Mouse (Mus musculus) kidney, postnatal 14 days (tissue): ENCODE measurements at regions not wholly inside any gene's neighbourhood (a gene's known extent, or its start where the extent isn't known, plus 50 kb on each side); places are given as distances from the start of the nearest gene placed in this dataset.

Experiments used
- DNase-seq: peaks from one replicate; pipeline ENCODE4 v3.0.0; 2022; ENCODE audit warnings: mixed read lengths

DNA sequence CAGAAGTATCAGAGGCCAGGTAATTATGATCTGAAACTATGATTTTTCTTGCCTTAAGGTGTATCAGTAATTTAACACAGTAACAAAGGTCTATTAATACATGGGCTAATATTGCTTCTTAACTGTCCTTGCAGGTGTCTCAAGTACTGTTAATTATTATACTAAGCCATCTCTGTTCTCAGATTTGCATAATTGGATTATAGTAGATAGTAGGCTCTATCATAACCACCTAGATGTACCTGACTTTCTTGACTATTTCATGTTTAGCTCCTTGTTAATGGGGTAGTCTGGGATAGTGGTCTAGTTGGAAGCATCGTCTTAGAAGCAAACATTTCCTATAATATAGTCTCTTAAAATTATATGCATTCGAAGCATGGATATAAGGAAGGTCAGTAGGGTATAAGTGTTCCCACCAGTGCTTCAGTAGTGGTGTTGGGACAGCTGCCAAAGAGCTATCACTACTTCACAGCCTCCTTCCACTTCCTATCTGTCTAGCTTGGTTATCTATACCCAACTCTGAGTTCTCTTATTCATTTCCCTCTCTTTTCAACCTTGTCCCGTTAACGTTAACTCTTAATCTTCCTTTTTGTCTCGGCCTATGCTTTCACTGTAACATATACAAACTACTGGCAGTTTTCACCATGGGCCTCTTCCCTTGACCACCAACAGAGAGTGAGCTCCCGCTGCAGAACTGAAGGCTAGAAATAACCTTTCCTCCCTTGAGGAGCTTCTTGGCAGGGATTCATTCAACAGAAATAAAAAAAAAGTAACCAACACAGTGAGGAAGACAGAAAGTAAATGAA is 630.9 kb upstream of the Lcorl start:
- DNase-seq, result no peak

DNA sequence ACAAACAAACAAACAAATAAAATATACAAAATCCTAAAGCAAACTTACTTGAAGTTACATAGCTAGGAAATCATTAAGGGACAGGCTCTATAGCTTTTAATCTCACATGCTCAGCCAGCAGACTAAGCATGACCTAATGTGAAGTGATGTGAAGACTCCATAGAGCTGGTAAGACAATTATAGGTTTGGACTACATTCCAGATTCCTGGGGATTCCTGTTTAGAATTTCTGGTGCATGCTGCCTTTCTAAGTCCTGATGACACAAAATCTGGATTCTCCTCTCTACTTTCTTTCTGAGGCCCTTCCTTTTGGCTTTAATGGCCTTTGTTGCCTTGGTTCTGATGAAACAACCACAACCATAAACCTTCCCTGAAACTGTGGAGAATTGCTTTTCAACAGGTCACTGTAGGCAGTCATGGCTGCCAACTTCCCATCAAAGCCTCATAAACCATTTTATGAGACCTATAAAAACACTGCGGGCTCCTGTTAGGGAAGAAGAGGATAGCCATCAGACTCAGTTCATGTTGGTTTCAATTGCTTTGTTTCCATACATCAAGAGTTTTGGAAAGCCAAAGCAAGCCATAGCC is 629.4 kb upstream of the Lcorl start:
- DNase-seq, result no peak

DNA sequence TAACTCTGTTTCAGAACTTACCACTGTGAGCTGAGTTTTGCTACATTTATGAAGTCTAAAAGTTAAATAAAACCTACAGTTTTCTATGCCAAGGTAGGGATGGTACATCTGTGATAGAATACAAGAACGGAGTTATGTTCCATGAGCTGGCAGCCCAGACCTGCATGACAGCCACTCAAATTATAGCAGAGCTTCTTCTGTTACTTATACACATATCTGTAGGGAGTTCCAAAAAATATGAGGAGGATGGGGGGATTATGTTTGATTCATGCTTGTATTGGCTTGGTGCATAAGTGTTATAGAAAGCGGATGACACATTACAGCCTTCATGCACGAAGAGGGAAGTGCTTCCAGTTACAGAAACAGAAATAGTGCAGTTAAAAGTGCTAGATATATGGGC is 598.9 kb upstream of the Lcorl start:
- DNase-seq, result no peak

DNA sequence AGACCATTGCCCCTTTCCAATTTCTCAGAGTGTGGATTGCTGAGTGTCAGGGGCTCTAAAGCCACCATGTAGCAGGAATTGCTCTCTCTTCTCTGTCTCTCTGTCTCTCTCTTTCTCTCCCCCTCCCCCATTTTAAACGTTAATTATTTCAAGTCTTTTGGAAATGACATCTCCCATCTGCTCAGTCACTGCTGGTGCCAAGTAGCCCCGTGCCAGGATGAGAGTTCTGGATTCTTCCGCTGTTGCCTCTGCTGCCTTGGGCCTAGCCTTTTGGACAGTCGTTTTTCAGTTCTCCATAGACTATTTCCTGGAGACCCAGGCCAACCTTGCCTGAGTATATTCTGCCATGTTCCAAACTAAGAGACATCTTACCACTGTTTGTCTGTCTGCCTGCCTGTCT is 590.9 kb upstream of the Lcorl start:
- DNase-seq, result no peak

DNA sequence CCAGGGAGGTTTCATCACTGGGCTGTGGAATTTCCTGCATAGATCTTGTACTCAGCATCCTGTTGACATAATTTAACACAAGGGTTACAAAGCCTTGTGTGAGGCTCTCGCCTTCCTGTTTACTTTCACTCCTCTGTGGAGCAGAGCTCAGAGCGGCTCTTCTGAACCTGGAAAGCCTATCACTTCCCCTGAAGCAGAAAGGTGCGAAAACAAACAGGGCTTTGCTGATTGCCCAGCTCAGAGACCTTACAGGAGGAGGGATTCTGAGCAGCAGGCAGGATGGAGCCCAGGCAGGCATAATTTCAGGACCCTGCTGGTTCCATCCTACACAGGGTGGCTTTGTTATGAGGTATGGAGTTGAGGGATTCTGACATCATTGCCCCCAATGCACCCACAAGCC is 588.4 kb upstream of the Lcorl start:
- DNase-seq, result no peak

DNA sequence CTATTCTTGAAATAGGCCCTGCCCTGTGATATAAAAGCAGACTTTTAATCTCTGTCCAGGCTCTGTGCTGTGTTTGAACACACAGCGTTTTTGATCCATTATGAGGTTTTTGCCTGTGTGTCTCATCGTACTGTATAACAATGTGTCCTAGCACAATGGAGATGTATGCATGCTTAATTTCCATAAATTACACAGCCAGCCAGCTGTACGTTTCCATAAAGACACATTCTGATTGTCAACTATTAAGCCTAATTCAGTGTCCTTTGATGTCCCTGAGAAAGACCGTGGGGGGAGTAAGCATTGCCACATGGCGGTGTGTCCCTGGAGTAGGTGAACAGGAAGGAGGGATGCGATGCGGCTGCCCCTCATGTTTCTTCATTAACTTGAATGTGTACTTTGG is 587.7 kb upstream of the Lcorl start:
- DNase-seq, result no peak

DNA sequence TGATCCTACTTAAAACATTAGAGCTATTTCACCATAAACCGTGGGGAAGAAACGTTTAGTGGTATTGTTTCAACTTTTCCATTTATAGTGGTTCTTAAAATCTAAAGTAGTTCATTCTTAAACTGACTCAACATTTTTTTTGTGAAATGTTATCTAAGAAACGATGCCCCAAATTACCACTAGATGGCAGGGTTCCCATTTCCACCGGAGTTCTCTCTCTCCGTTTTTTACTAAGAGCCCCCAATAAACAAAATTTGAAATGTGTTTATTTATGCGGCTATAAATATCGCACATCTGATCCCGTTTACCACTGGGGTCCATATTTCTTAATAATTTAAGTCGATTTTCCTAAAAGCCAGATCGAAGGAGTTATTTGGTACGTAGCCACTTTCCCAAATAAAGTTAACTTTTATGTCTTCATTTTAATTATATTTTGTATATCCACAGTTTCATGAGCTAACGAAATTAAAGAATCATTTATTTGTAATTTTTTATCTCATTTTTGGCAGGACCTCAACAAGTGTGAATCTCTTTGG is 586.5 kb upstream of the Lcorl start:
- DNase-seq, result peak; percentile 20

DNA sequence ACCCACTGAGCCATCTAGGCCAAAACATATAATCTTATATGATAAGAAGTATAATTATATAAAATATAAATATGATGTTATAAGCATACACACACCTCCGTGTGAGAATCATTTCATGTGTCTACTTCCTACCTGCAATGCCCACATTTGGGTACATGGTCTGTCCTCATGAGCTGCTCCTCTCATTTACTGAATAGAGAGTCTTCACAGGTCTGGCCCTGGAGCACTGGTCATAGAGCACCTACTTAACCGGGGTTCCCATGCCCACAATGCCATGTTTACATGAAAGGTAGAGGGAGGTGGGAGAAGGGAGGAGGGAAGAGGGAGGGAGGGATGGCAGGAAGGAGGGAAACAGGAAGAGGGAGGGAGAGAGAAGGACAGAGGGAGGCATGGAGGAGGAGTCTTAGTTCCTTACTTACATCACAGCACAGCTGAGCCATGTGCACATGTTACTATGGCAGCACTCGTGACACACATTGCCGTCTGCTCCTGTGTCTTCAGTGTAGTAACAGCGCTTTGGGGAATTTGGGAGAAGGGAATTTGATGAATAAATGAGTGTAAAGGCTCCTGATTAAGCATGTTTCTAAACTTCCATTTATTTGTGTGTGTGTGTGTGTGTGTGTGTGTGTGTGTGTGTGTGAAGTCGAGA is 585.3 kb upstream of the Lcorl start:
- no peak for DNase-seq

DNA sequence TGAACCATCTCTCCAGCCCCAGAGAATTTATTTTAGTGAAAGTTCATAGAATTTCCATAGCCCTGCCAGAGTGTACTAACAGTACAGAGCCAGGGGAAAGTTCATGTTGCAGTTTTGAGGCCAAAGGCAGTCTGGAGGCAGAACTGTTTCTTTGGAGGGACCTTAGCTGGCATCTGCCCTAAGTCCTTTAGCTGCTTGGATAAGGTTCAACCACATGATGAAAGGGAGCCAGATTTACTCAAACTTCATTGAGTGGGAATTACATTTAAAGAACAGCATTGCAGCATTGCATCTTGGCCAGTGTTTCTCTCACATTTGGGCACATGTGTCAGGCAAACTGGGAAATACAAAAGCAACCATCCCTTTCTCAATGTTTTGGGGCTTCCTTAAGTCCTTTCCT is 584.3 kb upstream of the Lcorl start:
- DNase-seq, result no peak

DNA sequence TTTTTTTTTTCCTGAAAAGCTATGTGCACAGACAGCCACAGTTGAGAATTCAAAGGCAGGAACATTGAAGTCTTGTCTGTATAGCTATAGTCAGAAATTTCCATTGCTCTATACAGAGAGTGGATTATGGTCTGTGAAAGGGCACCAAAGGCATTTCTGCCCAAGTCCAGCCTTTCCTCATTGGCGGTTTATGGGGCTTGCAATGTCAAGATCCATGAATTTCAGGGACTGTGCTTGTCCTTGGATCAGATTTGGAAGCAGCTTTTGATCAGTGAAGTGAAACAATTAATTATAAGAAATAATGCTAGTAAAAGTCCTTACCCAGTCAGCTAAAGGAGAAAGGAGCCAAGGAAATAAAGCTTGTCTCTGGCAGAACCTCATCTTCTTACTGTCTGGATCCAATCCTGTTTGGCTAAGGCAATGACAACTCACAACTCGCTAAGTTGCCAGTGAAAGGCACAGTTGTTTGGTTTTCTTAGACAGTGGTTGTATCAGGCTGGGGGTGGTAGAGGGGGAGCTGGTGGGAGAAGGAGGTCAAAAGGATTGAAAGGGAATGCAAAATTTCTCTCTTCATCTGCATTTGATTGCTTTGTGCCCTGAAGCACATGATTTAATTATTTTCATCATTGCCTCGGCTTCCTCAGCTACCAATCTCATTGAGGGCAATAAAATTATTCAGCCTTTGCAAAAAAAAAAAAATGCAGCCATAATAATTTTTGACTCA is 574.4 kb upstream of the Lcorl start:
- DNase-seq, result no peak

DNA sequence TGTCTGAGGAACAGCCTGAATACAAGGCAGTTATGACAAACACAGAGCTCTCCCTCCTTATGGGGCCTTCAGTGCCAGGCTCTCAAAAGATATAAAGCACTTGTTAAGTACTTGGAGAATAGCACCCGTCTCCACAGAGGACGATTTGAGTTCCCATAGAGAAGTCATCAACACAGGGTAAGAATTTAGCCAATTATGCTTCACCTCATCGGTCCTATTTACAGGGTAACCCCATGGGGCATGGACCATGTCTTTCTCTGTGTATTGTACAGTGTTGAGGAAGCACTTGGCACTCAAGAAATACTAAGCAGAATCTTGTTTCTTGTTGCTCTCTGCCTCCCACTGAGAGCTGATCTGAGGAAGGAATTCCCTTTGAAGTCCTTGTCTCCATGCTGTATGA is 565.3 kb upstream of the Lcorl start:
- DNase-seq, result no peak

DNA sequence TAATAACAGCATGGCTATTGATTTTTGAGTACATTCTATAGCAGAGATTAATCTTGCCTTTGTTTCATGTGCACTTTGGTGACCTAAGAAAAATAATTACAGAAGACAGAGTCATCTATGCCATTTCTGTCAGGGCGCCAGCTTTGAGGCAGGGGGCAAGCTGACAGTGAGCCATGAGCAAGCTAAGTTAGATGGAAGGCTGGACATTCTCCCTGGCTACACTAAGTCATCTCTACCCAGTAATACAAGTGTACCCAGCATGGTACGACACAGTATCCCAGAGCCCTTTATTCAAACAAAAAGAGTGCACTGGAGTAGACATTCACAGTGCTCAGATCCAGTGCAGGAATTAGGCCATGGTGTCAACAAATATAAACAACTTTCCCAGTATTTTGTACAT is 549.6 kb upstream of the Lcorl start:
- DNase-seq, result no peak

DNA sequence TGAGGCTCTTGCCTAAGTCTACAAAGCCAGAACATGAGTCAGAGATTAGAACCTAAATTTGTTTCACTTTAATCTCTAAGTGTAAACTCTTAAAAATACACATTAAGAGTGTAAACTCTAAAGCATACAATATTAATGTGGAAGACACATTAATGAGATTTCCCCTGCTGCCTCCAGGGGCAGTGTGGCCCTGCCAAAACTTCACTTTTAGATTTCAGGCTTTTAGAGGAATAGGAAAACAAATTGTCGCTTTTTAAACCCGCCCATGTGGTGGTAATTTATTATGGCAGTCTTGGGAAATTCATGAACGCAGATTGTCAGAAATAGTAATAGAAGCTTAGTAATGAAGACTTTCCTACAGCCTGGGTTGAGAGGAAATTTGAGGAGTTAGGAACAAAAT is 549.0 kb upstream of the Lcorl start:
- DNase-seq, result peak; percentile 5

DNA sequence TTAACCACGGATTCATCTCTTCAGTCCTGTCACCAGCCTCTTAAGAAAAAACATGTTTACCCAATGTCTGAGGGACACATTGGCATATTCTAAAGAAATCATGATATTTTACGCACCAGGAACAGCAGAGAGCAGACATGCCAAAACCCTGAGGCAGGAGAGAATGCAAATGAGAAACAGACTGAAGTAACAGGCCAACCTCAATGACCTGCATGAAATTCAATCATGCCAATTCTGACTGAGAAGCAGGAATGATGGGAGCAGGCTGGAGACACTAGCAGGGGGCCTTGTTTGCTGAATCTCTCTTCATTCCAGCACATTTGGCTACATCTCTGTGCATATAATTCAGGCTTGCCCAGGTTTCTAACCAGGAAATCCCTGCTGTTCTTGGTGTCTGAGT is 529.2 kb upstream of the Lcorl start:
- no peak for DNase-seq

DNA sequence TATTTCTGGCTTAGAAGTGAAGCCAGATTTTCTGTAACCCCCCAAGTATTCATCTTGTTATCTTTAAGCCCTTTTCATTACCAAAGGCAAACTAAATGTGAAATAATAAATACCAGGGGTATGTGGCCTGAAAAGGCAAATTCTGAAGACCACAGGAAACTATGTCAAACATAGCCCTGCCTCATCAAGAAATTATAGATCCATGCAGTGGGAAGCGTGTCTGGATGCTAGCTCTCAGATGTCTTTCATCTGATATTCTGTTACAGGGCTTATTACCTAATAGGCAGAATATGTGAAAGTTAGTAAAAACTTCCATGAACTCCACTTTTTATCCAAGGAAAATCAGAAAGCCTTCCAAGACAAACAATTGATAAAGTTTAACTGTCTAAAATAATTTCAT is 509.9 kb upstream of the Lcorl start:
- no peak for DNase-seq

DNA sequence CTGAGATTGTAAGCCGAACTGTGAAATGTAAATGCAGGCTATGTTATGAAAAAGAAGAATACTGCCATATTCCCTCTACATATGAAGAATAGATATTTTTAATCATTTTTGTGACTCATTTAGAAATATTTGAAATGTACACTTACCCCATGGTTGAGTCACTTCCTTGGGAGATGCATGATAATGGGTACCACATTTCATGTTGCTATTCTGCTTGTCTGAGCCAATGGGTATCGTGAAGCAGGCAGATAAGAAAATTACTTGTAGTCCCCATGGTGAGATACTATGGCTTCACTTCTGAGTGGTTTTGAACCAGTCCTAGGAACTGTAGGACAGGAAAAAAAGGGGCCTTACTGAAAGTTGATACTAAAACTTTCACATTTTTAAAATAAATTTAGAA is 506.2 kb upstream of the Lcorl start:
- DNase-seq, result no peak

DNA sequence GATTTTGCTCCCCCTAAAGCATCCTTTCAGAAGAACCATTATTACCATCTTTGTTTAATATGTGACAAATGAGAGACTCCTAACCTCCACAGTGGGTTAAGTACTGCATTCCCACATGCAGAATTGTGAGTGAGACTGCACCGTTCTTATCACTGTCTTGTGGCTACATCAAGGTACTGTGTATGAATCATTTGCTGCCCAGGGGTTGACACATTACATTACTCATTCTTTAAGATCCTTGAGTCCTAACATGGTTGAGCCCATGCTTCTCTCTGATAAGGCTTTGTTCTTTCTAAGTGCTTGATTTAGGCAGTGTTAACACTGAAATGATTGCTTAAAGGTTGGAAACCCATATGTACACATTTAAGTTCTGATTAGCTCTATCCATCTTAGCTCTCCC is 504.2 kb upstream of the Lcorl start:
- no peak for DNase-seq

DNA sequence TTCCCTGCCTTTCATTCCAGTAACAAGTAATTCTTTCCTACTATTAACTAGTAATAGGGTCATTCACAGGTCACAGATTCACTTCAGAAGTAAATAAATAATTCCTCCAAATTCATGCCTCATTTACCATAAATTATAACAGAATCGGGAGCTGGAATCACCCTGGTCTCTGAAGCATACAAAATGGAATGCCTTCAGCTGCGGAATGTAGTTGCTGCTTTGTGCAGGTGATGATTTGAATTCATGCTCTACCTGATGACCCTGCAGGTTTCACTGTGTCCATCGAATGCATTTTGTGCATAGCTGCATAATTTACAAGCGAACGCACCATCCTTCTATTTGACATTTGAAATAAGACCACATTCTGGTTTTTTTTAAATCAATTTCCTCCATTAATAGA is 491.0 kb upstream of the Lcorl start:
- no peak for DNase-seq

DNA sequence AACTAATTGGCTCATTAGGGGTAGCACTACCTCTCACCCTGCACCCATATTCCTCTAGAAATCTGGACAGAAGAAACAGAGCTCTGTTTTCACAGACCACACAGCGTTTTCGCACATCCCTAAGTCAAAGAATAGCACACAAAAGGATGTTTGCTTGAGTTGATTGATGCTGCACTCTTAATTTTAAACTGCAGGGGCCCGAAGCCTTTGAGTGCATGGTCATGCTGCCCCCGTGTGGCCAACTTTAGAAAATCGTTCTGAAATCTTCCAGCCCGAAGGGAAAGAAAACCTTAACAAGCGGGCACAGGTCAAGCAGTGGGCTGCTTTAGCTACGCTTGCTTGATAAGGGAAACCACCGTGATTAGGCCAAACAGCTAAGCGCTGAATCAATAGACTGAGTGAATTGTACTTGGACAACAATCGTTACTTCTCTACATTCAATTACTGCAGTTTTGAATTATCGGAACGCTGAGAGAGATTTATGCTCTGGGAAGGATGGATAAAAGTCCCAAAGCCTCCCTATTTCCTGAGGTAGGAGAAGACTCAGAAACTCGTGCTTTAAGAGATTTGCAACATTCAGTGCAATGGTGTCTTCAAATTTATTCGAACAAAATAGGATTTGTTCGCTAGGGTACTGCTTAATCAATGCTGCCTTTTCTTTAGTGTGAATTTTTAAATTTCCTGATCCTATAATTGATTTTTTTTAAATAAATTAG is 490.1 kb upstream of the Lcorl start:
- peak; percentile 70 for DNase-seq

DNA sequence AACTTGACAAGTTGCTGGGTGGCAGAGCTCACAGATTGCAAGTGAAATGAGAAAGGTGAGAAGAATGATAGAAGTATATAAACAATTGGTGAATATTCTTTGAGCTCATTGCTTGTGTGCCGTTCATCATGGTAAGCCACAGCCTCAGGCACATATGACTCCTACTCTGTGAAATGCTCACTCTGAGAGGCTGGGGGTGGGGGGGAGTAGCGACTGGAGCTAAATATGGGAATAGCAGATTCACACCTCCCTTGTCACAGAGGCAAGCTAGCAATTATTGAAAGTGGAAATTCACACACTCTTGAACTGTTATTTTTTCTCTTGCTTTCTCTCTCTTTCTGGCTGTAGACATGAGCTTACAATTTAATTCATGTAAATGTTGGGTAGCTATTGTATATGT is 481.0 kb upstream of the Lcorl start:
- DNase-seq, result no peak

DNA sequence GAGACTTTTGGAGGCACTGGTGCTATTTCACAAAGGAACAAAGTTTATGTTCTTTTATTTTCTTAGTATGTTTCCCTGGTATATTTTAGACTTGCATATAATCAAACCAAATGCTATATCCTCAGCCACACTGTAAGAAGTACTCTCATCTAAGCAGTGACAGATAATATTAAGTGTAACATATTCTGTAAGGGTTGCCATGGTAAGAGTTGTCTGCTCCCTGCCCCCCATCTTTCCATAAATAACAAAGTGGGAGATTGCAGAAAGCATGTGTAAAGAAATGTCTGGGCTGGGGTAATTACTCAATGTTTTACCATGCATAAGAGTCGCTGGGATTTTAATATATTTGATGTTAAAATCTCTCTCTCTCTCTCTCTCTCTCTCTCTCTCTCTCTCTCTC is 473.5 kb upstream of the Lcorl start:
- no peak for DNase-seq
